Mouse (Mus musculus): ENCODE data around the gene Lmf1.

GRCm38 (mm10) chr17:25648678-25649216, 69.9 kb downstream of the Lmf1 start:
- TF ChIP-seq CTCF (IDR thresholded peaks at IDR 0.05; ENCODE audit: control insufficient read depth, insufficient read depth, low read length), result no peak
- no peak for TF ChIP-seq POLR2A (IDR thresholded peaks at IDR 0.05; ENCODE audit: borderline replicate concordance, control insufficient read depth, low read depth, low read length)

All from bone marrow, adult 2 months (tissue).